Mouse (Mus musculus): ENCODE measurements around the gene Dguok. TPM values are rescaled to one million over a fixed set of nuclear protein-coding genes. Genes with fewer than 3 reads are reported as not detected.

Dguok gene
- total RNA-seq, 1 experiment from 2014 or later: 55.5 TPM

DNA sequence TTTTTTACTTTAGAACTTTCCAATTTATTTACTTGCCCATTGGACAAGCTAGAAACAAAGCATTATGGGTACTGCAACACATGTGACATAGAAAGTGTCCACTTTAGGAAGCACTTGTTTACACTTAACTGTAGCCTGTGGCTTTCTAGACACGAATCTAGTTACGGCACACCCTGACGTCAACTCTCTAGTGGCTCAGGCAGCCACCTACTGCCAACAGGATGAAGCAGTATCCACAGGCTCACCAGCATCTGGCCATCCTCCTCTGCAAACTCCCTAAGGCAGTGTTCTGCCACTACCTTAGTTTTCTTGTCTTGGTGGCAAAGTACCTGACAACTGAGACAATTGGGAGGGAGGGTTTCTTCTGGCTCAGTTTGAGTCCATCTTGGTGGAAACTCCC is 3.4 kb downstream of the Dguok start:
- ATAC-seq (replicated peaks in 1 of 2; ENCODE audit: insufficient read depth in 1 of 2, low FRiP score in 2 of 2, low TSS enrichment in 1 of 2, low read depth in 1 of 2, poor library complexity in 2 of 2, severe bottlenecking in 2 of 2): no peak

GRCm38 (mm10) chr6:83502656-83503055 is 4.1 kb downstream of the Dguok start:
- ATAC-seq (replicated peaks in 1 of 2; ENCODE audit: insufficient read depth in 1 of 2, low FRiP score in 2 of 2, low TSS enrichment in 1 of 2, low read depth in 1 of 2, poor library complexity in 2 of 2, severe bottlenecking in 2 of 2): peak; percentile 66 to 68; a peak in 3 of 4 replicates

DNA sequence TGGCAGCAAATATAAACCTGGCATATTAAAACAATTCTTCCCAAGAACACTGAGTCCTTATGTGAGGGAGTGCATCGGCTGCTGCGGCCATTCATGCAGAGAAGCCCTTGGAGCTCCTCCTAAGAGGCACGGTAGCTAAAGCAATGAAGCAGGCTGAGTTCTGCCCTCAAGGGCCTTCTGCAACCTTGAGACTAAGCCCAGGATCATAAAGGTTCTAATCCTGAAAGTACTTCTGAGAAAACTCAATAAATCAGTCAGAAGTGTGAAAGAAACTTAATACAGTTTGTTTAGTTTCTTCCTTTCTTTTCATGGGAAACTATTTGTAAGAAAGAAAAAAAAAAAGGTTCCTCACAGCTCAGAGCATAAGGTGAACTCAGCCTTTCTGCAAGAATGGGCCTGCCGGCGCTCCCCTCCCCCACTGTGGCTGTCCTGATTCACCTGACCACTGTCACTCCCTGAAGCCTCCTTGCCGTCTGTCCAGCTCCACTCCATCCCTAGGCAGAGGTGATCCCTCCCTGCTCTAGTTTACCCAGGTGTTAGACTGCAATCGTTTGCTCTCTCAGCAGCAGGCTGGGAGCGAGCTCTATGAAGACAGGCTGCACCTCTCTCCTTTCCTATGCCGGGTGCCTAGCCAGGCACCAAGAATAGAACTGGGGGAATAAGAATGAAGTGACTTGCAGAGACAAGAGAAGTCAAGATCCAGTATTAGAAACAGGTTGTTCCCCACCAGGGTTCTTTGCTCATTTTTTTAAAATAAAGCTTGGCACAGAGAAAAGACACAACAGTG is 5.1 kb downstream of the Dguok start:
- ATAC-seq (replicated peaks in 1 of 2; ENCODE audit: insufficient read depth in 1 of 2, low FRiP score in 2 of 2, low TSS enrichment in 1 of 2, low read depth in 1 of 2, poor library complexity in 2 of 2, severe bottlenecking in 2 of 2): no peak

DNA sequence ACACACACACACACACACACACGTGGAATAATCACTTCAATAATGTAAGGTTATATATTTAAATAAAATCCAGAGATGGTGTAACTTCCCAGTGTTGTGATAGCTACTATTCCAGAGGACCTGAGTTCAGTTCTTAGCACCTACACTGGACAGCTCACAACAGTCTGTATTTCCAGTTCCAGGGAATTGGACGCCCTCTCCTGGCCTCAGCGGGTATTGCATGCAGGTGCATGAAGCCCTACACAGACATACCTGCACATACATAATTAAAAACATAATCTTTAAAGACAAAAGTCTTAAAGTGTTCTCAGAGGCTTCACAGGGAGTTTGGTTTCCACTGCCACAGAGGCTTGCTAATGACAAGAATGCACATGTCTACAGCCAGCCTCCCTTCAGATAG is 6.3 kb downstream of the Dguok start:
- ATAC-seq (replicated peaks in 1 of 2; ENCODE audit: insufficient read depth in 1 of 2, low FRiP score in 2 of 2, low TSS enrichment in 1 of 2, low read depth in 1 of 2, poor library complexity in 2 of 2, severe bottlenecking in 2 of 2): no peak

DNA sequence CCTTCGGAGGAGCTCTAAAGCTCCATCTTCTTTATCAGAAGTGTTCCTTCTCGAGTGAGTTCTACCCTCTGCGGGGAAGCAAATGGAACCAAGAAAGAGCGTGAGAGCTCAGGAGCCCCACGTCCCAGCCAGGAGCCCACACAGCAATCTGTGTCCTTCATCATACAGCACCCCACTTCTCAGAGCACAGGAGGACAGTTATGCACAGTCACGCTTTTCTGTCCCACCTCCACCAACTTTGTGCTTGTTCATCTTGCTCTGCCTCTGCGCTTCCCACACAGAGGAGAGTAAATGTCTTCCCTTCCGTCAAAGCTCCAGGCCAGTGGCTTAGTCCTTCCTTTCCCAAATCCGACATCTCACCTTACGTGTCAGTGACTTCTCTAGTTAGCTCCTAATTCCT is 7.7 kb downstream of the Dguok start:
- ATAC-seq (replicated peaks in 1 of 2; ENCODE audit: insufficient read depth in 1 of 2, low FRiP score in 2 of 2, low TSS enrichment in 1 of 2, low read depth in 1 of 2, poor library complexity in 2 of 2, severe bottlenecking in 2 of 2): no peak

DNA sequence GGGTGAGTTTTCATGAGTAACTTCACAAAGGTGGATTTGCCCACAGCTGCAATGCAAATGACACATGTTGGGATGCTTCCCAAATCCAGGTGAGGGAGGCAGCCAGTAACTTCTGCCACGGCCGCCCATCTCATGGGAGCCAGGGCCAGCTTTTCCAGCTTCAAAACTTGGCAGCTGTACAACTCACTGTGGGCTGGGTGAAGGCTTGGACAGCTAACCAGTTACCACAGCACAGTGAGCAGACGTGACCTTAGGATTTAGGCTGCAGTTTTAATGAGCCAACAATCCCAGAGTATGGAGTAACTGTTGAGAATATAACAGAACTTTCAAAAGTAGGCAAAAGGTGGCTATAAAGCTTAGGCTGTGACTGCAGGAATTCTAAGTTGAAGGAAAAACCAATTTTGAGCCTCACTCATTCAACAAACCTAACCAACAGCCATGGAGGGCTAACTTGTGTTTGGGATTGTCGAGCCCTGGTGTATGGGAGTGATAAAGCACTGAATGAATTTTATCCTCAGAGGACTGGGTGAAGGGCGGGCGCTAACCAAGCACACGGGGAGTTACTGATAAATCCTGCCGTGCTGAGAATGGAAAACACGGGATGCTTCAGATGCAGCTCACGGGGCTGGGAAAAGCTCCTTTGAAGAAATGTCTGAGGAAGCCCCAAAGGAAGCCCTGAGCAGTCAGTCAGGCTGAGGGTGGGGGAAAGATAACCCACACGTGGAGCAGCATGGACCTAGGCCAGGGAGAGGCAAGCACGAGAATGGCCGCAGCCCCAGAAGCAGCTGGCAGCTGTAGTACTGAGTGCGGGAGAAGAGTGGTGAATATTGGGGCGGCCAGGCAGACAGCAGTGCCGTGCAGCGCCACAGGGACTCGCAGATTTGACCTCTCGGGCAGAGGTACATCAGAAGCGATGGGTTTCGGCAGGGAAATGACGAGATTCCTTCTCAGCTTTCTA is 9.7 kb downstream of the Dguok start:
- no peak for ATAC-seq (replicated peaks in 1 of 2; ENCODE audit: insufficient read depth in 1 of 2, low FRiP score in 2 of 2, low TSS enrichment in 1 of 2, low read depth in 1 of 2, poor library complexity in 2 of 2, severe bottlenecking in 2 of 2)

GRCm38 (mm10) chr6:83496009-83496752 is 10.6 kb downstream of the Dguok start:
- ATAC-seq (replicated peaks in 1 of 2; ENCODE audit: insufficient read depth in 1 of 2, low FRiP score in 2 of 2, low TSS enrichment in 1 of 2, low read depth in 1 of 2, poor library complexity in 2 of 2, severe bottlenecking in 2 of 2): no peak

GRCm38 (mm10) chr6:83490622-83491021 is 16.1 kb downstream of the Dguok start:
- ATAC-seq (replicated peaks in 1 of 2; ENCODE audit: insufficient read depth in 1 of 2, low FRiP score in 2 of 2, low TSS enrichment in 1 of 2, low read depth in 1 of 2, poor library complexity in 2 of 2, severe bottlenecking in 2 of 2): no peak

DNA sequence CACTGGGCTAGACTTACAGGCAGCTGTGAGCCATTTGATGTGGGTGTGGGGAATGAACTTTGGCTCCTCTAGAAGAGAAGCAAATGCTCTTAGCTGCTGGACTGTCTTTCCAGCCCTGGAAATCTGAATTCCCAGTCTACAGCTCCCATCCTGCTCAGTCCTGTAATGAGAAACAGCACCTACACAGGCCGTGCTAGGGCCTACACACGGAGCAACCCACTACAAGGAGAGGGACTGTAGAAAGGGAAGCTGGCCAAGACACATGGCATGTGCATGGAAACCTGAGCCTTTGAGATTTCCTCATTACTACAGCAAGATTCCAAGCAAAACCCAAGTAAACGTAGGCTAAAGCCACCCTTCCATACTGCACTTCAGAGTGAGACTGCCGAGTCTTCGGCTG is 18.6 kb downstream of the Dguok start:
- ATAC-seq (replicated peaks in 1 of 2; ENCODE audit: insufficient read depth in 1 of 2, low FRiP score in 2 of 2, low TSS enrichment in 1 of 2, low read depth in 1 of 2, poor library complexity in 2 of 2, severe bottlenecking in 2 of 2): no peak

DNA sequence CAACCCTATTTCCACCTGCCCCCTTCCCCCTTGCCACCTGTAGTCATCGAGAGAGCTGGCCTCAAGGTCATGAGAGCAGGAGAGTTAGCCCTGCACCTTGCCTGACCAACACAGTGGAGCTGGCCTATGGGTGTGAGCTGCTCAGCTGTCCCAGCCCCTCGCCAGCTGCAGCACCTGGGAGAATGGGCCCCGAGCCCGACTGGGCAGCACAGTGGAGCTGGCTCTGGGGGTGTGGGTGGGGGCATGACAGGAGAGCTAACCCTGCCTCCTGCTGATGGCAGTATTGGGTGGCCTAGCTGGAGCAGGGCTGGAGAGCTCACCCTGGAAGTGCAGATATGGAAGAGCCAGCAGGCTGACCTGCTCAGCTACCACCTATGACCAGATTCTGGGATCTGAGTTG is 19.5 kb downstream of the Dguok start:
- no peak for ATAC-seq (replicated peaks in 1 of 2; ENCODE audit: insufficient read depth in 1 of 2, low FRiP score in 2 of 2, low TSS enrichment in 1 of 2, low read depth in 1 of 2, poor library complexity in 2 of 2, severe bottlenecking in 2 of 2)

DNA sequence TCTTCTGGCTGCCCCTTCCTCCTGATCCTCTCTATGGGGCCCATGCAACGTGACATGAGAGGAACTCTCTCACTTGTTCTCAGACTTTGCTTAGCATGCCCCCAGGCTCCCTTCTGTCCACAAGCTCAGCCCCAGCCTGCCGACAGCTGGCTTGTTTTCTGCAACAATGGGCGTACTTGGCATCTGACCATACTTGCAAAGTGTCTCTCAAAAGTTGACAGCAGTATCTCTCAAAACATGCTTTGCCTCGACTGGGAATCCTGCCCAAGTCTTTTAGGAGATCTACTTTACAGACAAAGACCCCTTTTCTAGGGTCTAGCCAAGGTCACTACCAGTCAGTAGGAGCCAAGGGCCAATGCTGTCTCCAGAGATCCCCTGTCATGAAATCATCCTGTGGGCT is 20.9 kb downstream of the Dguok start:
- no peak for ATAC-seq (replicated peaks in 1 of 2; ENCODE audit: insufficient read depth in 1 of 2, low FRiP score in 2 of 2, low TSS enrichment in 1 of 2, low read depth in 1 of 2, poor library complexity in 2 of 2, severe bottlenecking in 2 of 2)

DNA sequence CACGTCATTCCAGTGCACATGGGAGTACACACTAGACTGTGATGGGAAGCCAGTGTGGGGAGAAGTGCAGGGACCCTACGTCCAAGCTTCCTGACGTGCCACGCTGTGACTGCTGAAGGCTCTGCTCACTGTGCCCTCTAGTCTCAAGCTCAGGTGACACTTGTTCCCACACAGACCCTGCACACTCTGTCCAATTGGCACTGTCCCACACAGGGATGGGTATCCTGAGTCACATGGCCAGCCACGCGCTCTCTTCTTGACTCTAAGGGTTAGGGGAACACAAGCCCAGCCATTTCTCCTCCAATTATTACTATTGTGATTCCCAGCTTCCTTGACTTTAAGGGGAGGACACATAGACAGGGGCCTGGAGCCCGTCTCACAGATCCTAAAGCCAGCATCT is 23.0 kb downstream of the Dguok start:
- ATAC-seq (replicated peaks in 1 of 2; ENCODE audit: insufficient read depth in 1 of 2, low FRiP score in 2 of 2, low TSS enrichment in 1 of 2, low read depth in 1 of 2, poor library complexity in 2 of 2, severe bottlenecking in 2 of 2): no peak

GRCm38 (mm10) chr6:83482418-83483085 is 24.2 kb downstream of the Dguok start:
- ATAC-seq (replicated peaks in 1 of 2; ENCODE audit: insufficient read depth in 1 of 2, low FRiP score in 2 of 2, low TSS enrichment in 1 of 2, low read depth in 1 of 2, poor library complexity in 2 of 2, severe bottlenecking in 2 of 2): peak; percentile 69 to 81

- ATAC-seq (replicated peaks in 1 of 2; ENCODE audit: insufficient read depth in 1 of 2, low FRiP score in 2 of 2, low TSS enrichment in 1 of 2, low read depth in 1 of 2, poor library complexity in 2 of 2, severe bottlenecking in 2 of 2): no peak
These were observed 26.6 kb downstream of the Dguok start for GRCm38 (mm10) chr6:83480019-83480655.

GRCm38 (mm10) chr6:83479193-83479592 is 27.6 kb downstream of the Dguok start:
- ATAC-seq (replicated peaks in 1 of 2; ENCODE audit: insufficient read depth in 1 of 2, low FRiP score in 2 of 2, low TSS enrichment in 1 of 2, low read depth in 1 of 2, poor library complexity in 2 of 2, severe bottlenecking in 2 of 2): no peak

DNA sequence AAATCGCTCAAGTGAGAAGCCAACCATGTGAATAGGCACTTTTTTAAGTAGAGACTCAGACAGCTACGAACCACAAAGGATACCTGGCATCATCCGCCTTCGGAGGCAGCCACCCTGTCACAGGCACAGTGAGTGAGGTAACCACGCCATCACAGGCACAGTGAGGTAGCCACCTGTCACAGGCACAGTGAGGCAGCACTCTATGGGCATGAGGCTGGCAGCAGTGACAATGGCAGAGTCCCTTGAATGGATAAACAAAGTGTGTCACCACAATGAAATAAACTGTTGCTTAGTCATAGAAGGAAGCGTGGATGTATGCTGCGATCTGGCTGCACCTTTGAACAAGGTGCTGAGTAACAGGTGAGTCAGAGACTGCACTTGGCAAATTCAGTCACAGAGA is 28.1 kb downstream of the Dguok start:
- ATAC-seq (replicated peaks in 1 of 2; ENCODE audit: insufficient read depth in 1 of 2, low FRiP score in 2 of 2, low TSS enrichment in 1 of 2, low read depth in 1 of 2, poor library complexity in 2 of 2, severe bottlenecking in 2 of 2): no peak

DNA sequence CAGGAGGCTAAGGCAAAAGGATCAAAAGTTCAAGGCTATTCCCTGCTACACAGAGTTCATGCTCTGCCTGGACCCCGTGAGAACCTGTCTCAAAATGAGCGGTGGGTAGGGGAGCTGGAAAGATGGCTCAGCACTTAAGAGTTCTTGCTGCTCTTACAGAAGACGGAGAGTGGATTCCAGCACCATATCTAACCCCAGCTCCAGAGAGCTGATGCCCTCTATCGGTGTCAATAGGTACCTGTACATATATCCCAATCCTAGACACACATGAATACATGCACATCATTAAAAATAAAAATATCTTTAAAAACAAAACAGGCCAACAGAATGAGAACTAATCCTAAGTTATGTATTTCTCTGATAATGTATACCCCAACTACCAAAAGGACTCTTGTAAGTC is 28.6 kb downstream of the Dguok start:
- ATAC-seq (replicated peaks in 1 of 2; ENCODE audit: insufficient read depth in 1 of 2, low FRiP score in 2 of 2, low TSS enrichment in 1 of 2, low read depth in 1 of 2, poor library complexity in 2 of 2, severe bottlenecking in 2 of 2): no peak

All from hematopoietic stem cell, adult 5-6 weeks (primary cell).